Mouse (Mus musculus) hindbrain, postnatal 0 days (tissue): ENCODE measurements around the gene Syne2. TPM values are rescaled to one million over a fixed set of nuclear protein-coding genes. Genes with fewer than 3 reads are reported as not detected.
A peak's percentile ranks its signal among the peaks of the same experiment; 100 is the strongest.

Experiments used
- ATAC-seq: fragments of 200-750 bp; cut with Nextera tagmentation; 2 replicates; pipeline ENCODE4 v1.8.0; 2017; ENCODE audit warnings: mild to moderate bottlenecking, moderate TSS enrichment, moderate library complexity
- DNase-seq: peaks from one replicate; pipeline ENCODE4 v3.0.0-alpha.2; 2015; ENCODE audit warnings: low spot score
- H3K27ac ChIP-seq: fragments of 300-500 bp; sonication (generic); 2 replicates; pipeline ENCODE4 v1.5.1; 2014; ENCODE audit warnings: mild to moderate bottlenecking
- H3K27me3 ChIP-seq: fragments of 300-500 bp; sonication (generic); 2 replicates; pipeline ENCODE4 v1.6.1; 2014; ENCODE audit warnings: low read length, mixed read lengths; ENCODE audit not compliant: insufficient read depth
- H3K36me3 ChIP-seq: fragments of 300-500 bp; sonication (generic); 2 replicates; pipeline ENCODE4 v1.6.1; 2014; ENCODE audit warnings: low read length, mixed read lengths; ENCODE audit not compliant: insufficient read depth
- H3K4me1 ChIP-seq: fragments of 300-500 bp; sonication (generic); 2 replicates; pipeline ENCODE4 v1.6.1; 2014; ENCODE audit warnings: antibody characterized with exemption, low read length, mixed read lengths; ENCODE audit not compliant: insufficient read depth
- H3K4me2 ChIP-seq: fragments of 300-500 bp; sonication (generic); 2 replicates; pipeline ENCODE4 v1.6.1; 2014; ENCODE audit warnings: low read depth, mild to moderate bottlenecking, low read length, moderate library complexity, mixed read lengths
- H3K4me3 ChIP-seq: fragments of 300-500 bp; sonication (generic); 2 replicates; pipeline ENCODE4 v1.5.1; 2014; ENCODE audit warnings: low read length
- H3K9ac ChIP-seq: fragments of 300-500 bp; sonication (generic); replicated peaks from 2 replicates; pipeline ENCODE4 v1.6.1; 2014; ENCODE audit warnings: mild to moderate bottlenecking, low read length, moderate library complexity, mixed read lengths
- H3K9me3 ChIP-seq: fragments of 300-500 bp; sonication (generic); 2 replicates; pipeline ENCODE4 v1.6.1; 2016; ENCODE audit warnings: low read length, mixed read lengths
- CTCF ChIP-seq: IDR thresholded peaks from 2 replicates; pipeline ENCODE4 v1.5.1; 2016; ENCODE audit warnings: antibody characterized with exemption, control low read depth, low read depth
- WGBS: fragments of 180-500 bp; shearing (Covaris S2); extraction: QIAGEN DNeasy Blood & Tissue Kit; methylation state at CpG from one replicate; pipeline ENCODE4 v1.1.7; 2014; 5-methylcytosine and 5-hydroxymethylcytosine counted together
- polyA plus RNA-seq: library from polyadenylated mRNA; unstranded; fragments of >200 nt; fragmentation: Nextera tagmentation; extraction: Ambion mirVana; gene quantifications from 2 replicates; pipeline ENCODE4 v1.2.1, GENCODE M21; 2015
- total RNA-seq: library from RNA; depleted of rRNA; stranded (reverse); fragments of >200 nt; gene quantifications from 2 replicates; pipeline ENCODE4 v1.2.3, GENCODE M21; 2014

The Syne2 gene
- total and polyA plus RNA-seq, 2 experiments from 2014 or later, result 26.1 to 39.3 TPM

DNA sequence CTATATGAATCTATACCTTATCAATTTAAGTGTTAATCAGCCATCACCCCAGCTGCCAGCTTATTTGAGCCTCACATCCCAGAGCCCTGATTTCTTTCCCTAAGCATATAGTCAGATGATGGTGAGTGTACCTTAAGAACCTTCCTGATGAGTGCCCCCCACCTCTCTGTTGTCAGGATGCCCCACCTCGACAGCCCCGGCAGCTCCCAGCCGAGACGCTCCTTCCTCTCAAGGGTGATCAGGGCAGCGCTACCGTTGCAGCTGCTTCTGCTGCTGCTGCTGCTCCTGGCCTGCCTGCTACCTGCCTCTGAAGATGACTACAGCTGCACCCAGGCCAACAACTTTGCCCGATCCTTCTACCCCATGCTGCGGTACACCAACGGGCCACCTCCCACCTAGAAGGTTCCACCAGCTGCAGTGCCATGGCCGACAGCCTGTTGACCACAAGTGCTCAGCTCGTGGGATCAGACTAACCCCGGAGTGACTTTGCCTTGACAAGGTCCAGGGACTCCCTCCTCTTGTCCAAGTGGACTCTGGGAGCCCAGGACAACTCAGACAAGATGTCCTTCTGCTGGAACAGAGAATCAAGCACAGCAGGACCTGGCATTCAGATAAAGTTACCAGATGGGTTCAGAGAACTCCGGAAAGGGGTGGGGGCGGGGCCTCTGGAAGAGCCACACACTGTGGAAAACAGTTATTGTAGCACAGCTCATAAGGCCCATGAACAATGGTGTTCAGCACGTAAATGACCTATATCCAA is 291.9 kb downstream of the Syne2 start:
- Histone ChIP-seq H3K36me3 (peaks cover 36% of the 10 kb centered on the region), H3K4me2 (no peak overlapping the region), H3K27me3 (no peaks in the 10 kb centered on the region), H3K9ac (no peak overlapping the region), H3K4me3 (no peak overlapping the region), H3K27ac (no peak overlapping the region), H3K4me1 (no peaks in the 10 kb centered on the region), H3K9me3 (no peaks in the 10 kb centered on the region)
- peak; percentile 61 for DNase-seq
- WGBS, result 81% methylated on average over 15 of the region's 15 CpGs
- TF ChIP-seq CTCF, result no peak
- peak; percentile 47 for ATAC-seq

DNA sequence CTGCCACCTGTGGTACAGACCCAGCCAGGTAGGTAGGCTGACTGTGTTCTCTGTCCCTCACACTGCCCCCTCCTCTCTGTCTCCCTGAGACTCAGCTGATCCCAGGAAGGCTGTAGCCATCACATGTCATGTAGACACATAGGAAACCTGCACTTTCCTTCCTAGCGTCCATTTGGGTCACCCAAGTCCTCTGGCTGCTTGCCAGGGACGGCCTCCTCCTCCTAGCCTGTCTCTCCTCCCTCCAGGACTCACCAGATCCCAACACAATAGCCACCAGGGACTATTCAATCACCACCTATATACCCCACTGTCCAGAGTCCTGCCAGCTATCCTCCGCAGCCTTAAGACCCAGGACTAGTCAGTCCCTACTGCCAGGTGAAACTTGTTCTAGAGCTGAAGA is 293.1 kb downstream of the Syne2 start:
- Histone ChIP-seq H3K9ac (no peak overlapping the region), H3K4me2 (no peak overlapping the region), H3K27me3 (no peaks in the 10 kb centered on the region), H3K9me3 (no peaks in the 10 kb centered on the region), H3K27ac (no peak overlapping the region), H3K4me1 (no peaks in the 10 kb centered on the region), H3K4me3 (no peak overlapping the region), H3K36me3 (peaks cover 25% of the 10 kb centered on the region)
- ATAC-seq, result no peak
- no peak for DNase-seq
- 75% methylated on average over 3 of the region's 3 CpGs for WGBS
- TF ChIP-seq CTCF, result no peak

DNA sequence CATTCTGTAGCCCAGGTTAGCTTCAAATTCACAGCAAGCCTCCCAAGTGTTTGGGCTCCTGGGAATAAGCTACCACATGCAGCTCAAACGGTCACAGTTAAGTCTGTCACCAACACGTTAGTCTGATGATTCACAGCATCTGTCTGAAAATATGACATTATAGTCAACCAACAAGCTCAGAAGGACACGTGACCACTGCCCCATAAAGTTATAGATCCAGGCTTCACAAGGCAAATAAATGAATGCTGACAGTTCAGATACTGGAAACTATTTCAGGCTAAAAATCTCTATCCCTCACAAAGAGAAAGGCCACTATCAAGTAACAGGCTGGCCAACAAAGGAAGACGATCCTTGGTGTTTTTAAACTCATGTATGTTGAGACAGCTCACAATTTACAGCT is 298.6 kb downstream of the Syne2 start:
- H3K27me3 ChIP-seq, result no peaks in the 10 kb centered on the region
- TF ChIP-seq CTCF, result no peak
- H3K4me1 ChIP-seq, result no peaks in the 10 kb centered on the region
- H3K4me3 ChIP-seq, result no peak overlapping the region
- H3K4me2 ChIP-seq, result no peak overlapping the region
- H3K27ac ChIP-seq, result no peak overlapping the region
- no peaks in the 10 kb centered on the region for H3K36me3 ChIP-seq
- no peaks in the 10 kb centered on the region for H3K9me3 ChIP-seq
- DNase-seq, result no peak
- no peak overlapping the region for H3K9ac ChIP-seq
- ATAC-seq, result no peak
- 79% methylated on average over 4 of the region's 4 CpGs for WGBS

DNA sequence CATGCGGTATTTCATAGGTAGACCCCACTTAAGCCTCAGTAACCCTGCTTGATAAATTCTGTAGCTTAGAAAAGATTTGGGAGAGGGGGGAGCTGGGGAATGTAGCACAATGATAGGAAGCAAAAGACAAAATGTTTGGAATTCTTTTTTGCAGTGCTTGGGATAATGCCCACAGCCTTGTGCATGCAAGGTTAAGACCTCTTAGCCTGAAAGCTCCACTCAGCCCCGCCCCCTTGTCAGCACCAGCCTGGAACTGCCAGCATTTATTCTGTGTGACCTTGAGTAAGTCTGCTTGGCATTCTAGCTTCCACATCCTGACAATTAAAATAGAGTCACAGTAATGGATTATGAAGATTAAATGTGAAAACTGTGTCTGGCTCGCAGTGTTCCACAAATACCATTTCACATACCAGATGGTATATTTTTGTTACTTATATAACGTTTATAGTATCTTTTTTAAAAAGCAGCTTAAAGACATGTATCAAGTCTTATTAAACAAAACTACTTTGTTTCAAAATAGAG is 299.8 kb downstream of the Syne2 start:
- no peak overlapping the region for H3K4me2 ChIP-seq
- WGBS, result 71% methylated on average over 4 of the region's 4 CpGs
- TF ChIP-seq CTCF, result no peak

DNA sequence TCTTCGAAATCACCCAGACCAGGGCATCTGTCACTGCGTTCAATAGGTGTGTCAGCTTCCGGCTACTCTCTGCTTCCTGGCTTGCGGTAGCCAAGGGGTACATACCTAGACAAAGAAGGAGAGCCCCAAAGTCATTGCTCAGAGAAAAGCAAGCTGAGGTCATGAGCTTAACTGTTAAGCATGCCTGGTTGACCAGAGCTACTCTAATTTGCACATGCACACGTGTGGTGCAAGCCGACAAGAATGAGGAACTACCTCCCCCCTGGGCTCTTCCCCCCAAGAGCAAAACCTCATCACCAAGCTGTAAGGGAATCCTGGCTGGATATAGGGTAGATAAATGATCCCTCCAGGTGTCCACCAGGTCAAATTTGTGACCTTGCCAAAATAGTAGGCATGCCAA is 305.3 kb downstream of the Syne2 start:
- Histone ChIP-seq H3K27me3 (no peaks in the 10 kb centered on the region), H3K4me3 (no peak overlapping the region), H3K4me2 (no peak overlapping the region), H3K27ac (no peak overlapping the region), H3K36me3 (no peaks in the 10 kb centered on the region), H3K4me1 (no peaks in the 10 kb centered on the region), H3K9me3 (no peaks in the 10 kb centered on the region), H3K9ac (no peak overlapping the region)
- 86% methylated on average over 6 of the region's 6 CpGs for WGBS
- no peak for ATAC-seq
- no peak for DNase-seq
- no peak for TF ChIP-seq CTCF

More for the DNA sequence above, 299.8 kb downstream of the Syne2 start:
- DNase-seq (no peak), ATAC-seq (no peak)
- no peak overlapping the region for H3K27ac ChIP-seq
- H3K4me1 ChIP-seq, result no peaks in the 10 kb centered on the region
- no peak overlapping the region for H3K4me3 ChIP-seq
- H3K27me3 ChIP-seq, result no peaks in the 10 kb centered on the region
- no peaks in the 10 kb centered on the region for H3K9me3 ChIP-seq
- H3K36me3 ChIP-seq, result no peaks in the 10 kb centered on the region
- no peak overlapping the region for H3K9ac ChIP-seq

DNA sequence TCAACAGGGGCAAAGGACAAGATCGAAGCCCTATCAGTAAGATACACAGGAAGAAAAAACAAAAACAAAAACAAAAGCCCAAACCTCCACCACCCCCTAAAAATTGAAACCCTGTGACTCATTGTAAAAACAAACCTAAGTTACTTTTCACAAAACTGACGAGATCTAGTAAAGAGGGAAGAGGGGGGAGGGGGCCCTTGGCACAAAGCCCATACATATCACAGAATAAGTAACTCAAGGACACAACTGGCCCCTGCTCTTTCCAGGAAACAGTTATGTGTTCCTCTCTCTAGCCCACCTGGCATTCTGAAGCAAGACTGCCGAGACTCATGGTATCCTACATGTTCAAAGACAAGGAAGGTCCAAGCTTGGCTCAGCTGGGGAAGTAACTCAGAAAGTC is 310.4 kb downstream of the Syne2 start:
- ATAC-seq (no peak), DNase-seq (no peak)
- no peaks in the 10 kb centered on the region for H3K9me3 ChIP-seq
- 71% methylated on average over 3 of the region's 3 CpGs for WGBS
- H3K27ac ChIP-seq, result no peak overlapping the region
- no peak for TF ChIP-seq CTCF
- H3K27me3 ChIP-seq, result no peaks in the 10 kb centered on the region
- H3K4me2 ChIP-seq, result no peak overlapping the region
- H3K36me3 ChIP-seq, result no peaks in the 10 kb centered on the region
- no peaks in the 10 kb centered on the region for H3K4me1 ChIP-seq
- no peak overlapping the region for H3K4me3 ChIP-seq
- no peak overlapping the region for H3K9ac ChIP-seq

GRCm38 (mm10) chr12:76128831-76129230 is 310.9 kb downstream of the Syne2 start:
- Histone ChIP-seq H3K9ac (no peak overlapping the region), H3K9me3 (no peaks in the 10 kb centered on the region), H3K27ac (no peak overlapping the region), H3K36me3 (no peaks in the 10 kb centered on the region), H3K4me3 (no peak overlapping the region), H3K4me2 (no peak overlapping the region), H3K27me3 (no peaks in the 10 kb centered on the region), H3K4me1 (no peaks in the 10 kb centered on the region)
- DNase-seq (no peak), ATAC-seq (no peak)
- no peak for TF ChIP-seq CTCF
- WGBS, result 66% methylated on average over 10 of the region's 10 CpGs
